Mouse (Mus musculus): ENCODE measurements at regions not wholly inside any gene's neighbourhood (a gene's known extent, or its start where the extent isn't known, plus 50 kb on each side); places are given as distances from the start of the nearest gene placed in this dataset.

DNA sequence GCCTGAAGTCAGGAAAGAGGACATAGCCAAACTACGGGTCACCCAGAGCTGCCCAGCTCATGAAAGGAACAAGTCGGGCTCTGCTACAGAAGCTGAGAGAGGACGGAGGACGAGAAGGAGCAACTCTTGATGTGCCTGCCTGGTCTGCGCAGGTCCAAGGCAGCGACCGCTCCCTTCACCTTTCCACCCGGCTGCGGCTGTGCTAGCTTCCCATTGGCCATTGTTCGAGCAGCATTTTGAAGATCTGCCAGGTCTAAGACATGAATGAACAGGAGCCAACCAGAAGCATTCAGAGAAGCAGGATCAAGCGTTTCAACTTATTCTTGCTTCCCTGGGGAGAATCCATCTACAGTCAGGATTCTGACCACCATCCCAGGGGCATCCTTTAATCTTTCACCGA lies 113.3 kb upstream of the Wnt4 start:
- DNase-seq (ENCODE audit: extremely low spot score, low read depth, low spot score), result no peak

- DNase-seq (ENCODE audit: extremely low spot score, low read depth, low spot score), result no peak
Measured at GRCm38 (mm10) chr4:137160526-137160925, 111.9 kb upstream of the Zbtb40 start.

DNA sequence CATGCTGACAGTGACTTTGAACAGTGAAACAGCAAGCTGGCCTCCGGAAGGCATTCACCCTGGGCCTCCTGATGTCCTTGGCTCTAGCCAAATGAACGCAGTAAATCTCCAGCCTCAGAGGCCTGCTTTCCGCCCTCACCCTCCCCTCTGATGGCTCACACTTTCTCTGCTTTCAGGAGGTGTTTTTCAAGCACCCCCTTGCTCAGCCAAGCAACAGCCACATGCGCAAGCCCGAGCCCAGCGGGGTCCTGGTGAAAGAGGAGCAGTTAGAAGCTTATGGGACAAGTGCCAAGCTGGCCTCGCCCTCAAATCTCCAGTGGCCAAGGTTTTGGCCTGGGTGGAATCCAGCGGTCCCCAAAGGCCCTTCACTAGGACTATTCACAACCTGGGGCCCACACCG lies 109.6 kb upstream of the Zbtb40 start:
- DNase-seq (ENCODE audit: extremely low spot score, low read depth, low spot score), result no peak

GRCm38 (mm10) chr4:137156441-137157105 lies 108.0 kb upstream of the Zbtb40 start:
- no peak for DNase-seq (ENCODE audit: extremely low spot score, low read depth, low spot score)

- DNase-seq (ENCODE audit: extremely low spot score, low read depth, low spot score), result no peak
Measured at GRCm38 (mm10) chr4:137148756-137149155, 100.2 kb upstream of the Zbtb40 start.

DNA sequence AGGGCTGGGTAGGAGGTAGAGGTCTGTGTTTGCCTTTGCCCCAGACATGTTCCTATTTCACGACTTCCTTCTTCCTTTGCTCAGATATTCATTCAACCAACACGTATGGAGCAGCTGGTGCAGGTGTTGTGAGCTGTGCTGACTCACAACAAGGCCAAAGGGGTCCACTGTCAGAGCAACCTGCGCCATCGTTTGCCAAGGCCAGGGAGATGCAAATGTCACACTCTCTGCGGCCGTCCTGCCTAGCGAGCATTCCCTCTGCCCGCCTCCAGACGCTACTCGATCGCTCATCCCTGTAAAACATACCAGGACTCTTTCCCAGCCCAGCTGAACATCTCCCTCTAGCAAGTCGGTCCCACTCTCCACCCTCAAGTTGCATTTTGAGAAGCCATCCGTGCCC lies 99.2 kb upstream of the Zbtb40 start:
- DNase-seq (ENCODE audit: extremely low spot score, low read depth, low spot score), result no peak

GRCm38 (mm10) chr4:137146326-137146725 lies 97.7 kb upstream of the Zbtb40 start:
- no peak for DNase-seq (ENCODE audit: extremely low spot score, low read depth, low spot score)

- no peak for DNase-seq (ENCODE audit: extremely low spot score, low read depth, low spot score)
Measured at GRCm38 (mm10) chr4:137142316-137142715, 93.7 kb upstream of the Zbtb40 start.

DNA sequence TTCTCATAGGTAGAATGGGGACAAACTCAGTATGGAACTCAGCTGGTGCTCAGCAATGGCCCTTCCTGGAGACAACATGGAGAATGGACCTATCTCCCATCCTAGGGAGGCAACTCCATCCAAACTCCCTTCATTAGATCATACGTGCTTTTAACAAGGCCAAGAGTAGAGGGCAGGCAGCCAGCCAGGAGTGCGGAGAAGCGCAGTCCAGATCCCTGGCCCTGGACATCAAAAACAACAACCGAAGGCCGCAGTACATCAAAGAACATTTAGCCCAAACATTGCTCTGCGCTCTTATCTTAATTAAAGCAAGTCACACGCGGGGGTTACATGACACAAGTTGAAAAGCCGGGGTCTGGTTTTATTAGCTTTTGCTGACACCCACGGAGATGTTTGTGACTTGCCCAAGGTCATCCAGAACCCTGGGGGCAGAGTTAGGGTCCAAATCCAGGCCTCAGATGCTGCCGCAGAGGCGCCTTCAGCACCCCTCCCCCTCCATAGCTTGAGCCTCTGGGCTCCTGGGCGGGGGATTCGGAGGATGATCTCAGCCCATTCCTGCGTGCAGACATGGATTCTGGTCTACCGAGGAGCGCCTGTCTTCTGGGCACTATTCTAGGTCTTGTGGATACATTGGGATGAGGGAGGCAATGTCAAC lies 90.6 kb upstream of the Zbtb40 start:
- no peak for DNase-seq (ENCODE audit: extremely low spot score, low read depth, low spot score)

- no peak for DNase-seq (ENCODE audit: extremely low spot score, low read depth, low spot score)
Measured at GRCm38 (mm10) chr4:137138127-137138526, 89.5 kb upstream of the Zbtb40 start.

DNA sequence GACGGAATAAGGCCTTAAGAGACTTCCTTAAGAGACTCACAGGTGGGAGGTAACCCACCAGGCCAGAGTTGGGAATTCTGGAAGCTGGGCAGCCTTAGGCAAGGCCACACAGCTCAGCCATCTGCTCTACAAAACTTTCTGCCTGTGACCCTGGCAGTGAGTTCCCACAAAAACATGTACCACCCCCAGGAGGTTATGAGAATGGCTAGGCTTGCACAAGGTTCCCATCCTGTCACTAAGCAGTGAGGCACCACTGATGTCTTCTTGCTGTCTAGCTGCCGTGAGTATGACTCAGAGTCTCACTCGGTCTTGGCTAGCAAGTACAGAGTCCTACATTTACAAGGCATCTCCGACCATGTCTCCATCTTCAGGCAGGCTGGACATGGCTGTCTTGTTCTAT lies 87.7 kb upstream of the Zbtb40 start:
- DNase-seq (ENCODE audit: extremely low spot score, low read depth, low spot score), result no peak

- no peak for DNase-seq (ENCODE audit: extremely low spot score, low read depth, low spot score)
Measured at GRCm38 (mm10) chr4:137135792-137136191, 87.2 kb upstream of the Zbtb40 start.

- DNase-seq (ENCODE audit: extremely low spot score, low read depth, low spot score), result no peak
Measured at GRCm38 (mm10) chr4:137134553-137134952, 86.0 kb upstream of the Zbtb40 start.

- no peak for DNase-seq (ENCODE audit: extremely low spot score, low read depth, low spot score)
Measured at GRCm38 (mm10) chr4:137133789-137134188, 85.2 kb upstream of the Zbtb40 start.

GRCm38 (mm10) chr4:137130619-137131212 lies 82.1 kb upstream of the Zbtb40 start:
- DNase-seq (ENCODE audit: extremely low spot score, low read depth, low spot score), result no peak

DNA sequence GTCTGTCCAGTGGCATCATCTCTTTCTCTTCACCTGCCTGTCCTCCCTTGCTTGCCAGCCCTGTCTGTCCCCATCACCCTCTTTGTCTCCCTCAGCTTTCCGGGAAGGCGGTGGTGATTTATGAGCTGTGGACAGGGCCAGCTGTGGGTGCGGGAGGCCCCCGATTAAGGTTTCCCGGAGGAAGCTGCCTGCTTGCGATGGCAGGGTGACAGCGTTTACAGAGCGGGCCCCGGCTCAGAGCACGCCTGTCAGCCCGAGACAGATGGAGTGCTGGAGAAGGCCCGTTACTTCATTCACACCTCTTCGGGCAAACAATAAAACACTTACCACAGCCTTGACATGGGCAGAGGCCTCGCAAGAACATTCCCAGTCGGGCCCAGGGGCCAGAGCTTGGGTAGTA lies 79.6 kb upstream of the Zbtb40 start:
- no peak for DNase-seq (ENCODE audit: extremely low spot score, low read depth, low spot score)

- DNase-seq (ENCODE audit: extremely low spot score, low read depth, low spot score), result no peak
Measured at GRCm38 (mm10) chr4:137121684-137122083, 73.1 kb upstream of the Zbtb40 start.

DNA sequence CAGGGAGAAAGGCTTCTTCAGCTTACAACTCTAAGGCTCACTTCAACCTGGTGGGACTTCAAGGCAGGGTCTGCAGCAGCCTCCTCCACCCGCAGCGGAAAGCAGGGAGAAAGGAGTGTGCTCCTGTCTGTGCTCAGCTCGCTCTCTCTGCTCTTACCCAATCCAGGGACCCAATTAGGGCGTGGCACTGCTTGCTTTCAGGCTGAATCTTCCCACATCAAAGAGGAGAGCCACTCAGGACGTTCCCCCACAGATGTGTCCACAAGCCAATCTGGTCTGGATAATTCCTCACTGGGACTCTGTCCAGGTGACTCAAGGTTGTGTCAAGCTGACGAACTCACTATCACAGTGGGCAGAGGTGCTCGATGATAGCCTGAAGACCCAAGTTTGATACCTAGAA lies 72.0 kb upstream of the Zbtb40 start:
- DNase-seq (ENCODE audit: extremely low spot score, low read depth, low spot score), result no peak

GRCm38 (mm10) chr4:137118332-137118715 lies 69.7 kb upstream of the Zbtb40 start:
- no peak for DNase-seq (ENCODE audit: extremely low spot score, low read depth, low spot score)

- no peak for DNase-seq (ENCODE audit: extremely low spot score, low read depth, low spot score)
Measured at GRCm38 (mm10) chr4:137117471-137118331, 69.1 kb upstream of the Zbtb40 start.

- no peak for DNase-seq (ENCODE audit: extremely low spot score, low read depth, low spot score)
Measured at GRCm38 (mm10) chr4:137115062-137115461, 66.5 kb upstream of the Zbtb40 start.

- DNase-seq (ENCODE audit: extremely low spot score, low read depth, low spot score), result no peak
Measured at GRCm38 (mm10) chr4:137110276-137110675, 61.7 kb upstream of the Zbtb40 start.
